Mouse (Mus musculus) lung, adult 18-20 months (tissue): ENCODE data around the gene Kcnj8.
A peak's percentile ranks its signal among the peaks of the same experiment; 100 is the strongest.

Experiments
- DNase-seq, 2 experiments: peaks; one replicate each; pipeline ENCODE4 v3.0.0; 2022; ENCODE audit warnings: mixed read lengths in 2 of 2

The Kcnj8 gene

GRCm38 (mm10) chr6:142571055-142571618 lies at the start of gene Kcnj8:
Gene Kcnj8, minus strand, starts transcription at chr6:142571614.
- DNase-seq = peak; percentile 63 to 68

- DNase-seq = peak; percentile 16 to 41
Measured at GRCm38 (mm10) chr6:142616659-142617058, 45.2 kb upstream of the Kcnj8 start.

- DNase-seq = peak; percentile 37 to 55
Measured at GRCm38 (mm10) chr6:142614324-142614723, 42.9 kb upstream of the Kcnj8 start.

GRCm38 (mm10) chr6:142612366-142612765 lies 41.0 kb upstream of the Kcnj8 start:
- no peak for DNase-seq

- no peak for DNase-seq
Measured at GRCm38 (mm10) chr6:142609401-142610373, 38.3 kb upstream of the Kcnj8 start.

DNA sequence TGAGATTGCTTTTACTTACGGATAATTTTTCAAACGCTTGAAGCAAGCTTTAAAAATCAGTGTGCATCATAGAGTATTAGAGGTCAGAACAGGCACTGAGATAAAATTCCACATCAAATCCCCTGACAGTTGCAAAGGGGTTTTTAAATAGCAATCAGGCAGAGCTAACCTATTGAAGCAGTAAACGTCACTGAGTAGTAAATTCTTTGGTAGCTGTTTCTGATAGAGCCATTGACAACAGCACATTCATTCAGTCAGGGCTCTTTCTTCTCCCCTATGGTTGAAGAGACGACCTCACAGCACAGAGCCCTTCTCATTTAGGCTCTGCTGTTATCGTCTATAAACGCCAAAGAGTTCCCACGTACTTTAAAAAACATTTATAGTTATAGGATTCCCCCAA lies 35.7 kb upstream of the Kcnj8 start:
- DNase-seq = no peak

DNA sequence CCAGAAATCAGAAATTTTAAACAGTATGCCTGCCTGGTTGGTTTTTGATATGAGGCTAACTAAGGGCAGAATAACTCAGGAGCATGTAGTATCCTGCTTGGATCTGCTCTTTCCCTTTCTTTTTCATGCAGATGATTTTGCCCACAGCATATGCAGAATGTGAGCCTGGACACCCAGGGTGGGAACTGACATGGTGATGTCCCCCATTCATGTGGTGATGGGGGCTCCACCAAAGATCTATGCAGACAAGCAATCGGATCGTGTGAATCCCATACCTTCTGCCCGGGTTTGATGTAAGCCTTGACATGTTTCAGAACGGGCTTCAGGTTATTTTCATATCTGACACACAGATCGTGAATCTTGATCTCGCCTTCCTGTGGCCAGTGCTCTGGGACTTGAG lies 31.4 kb upstream of the Kcnj8 start:
- no peak for DNase-seq

DNA sequence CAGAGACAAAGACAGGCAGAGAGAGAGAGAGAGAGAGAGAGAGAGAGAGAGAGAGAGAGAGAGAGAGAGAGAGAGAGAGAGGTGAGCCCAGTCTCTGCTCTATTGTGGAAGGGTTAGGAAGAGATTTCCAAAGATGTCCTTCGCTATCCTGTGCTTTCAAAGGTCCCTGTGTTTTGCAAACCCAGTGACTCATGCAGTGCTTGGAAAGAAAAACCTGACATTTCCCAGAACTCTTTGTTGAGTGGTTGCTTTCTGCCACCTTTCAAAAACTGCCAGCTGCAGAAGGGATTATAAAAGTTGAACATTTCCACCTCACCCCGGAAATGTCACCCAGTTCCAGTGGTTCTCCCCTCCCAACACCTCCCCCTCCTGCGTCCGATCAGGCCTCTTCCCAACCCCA lies 7.4 kb upstream of the Kcnj8 start:
- no peak for DNase-seq

DNA sequence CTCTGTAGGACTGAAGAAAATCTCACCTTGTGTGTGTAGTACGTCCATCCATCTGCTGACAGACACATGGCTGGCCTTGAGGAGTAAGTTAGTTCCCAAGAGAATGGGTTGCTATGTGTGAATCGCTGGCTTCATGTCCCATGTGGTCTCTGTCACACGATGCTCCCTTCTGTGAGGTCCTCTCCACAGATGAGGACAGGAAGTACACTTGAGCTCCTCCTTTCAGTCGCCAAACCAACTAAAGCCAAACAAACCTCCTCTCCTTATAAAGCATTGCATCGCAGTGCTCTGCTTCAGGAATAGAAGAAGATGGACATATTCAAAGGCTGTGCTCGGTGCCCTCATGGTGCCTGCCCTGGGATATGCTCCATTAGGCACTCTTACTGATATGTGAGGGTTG lies 6.4 kb upstream of the Kcnj8 start:
- DNase-seq = no peak

DNA sequence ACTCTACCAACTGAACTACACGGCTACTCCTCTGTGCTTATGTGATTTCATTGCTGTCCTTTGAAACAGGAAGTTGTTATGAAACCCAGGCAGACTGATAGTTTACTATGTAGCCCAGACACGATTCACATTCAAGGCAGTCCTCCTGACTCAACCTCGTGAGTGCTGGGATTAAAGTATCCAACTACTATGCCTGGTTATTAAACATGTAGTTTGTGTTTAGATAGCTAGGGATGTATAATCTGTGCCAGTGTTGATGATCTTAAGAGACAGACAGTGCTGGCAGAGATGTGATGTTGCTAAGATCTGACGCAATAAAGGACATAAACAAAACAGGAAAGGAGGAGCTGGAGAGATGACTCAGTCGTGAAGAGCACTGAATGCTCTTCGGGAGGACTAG lies 1.5 kb upstream of the Kcnj8 start:
- DNase-seq = no peak

GRCm38 (mm10) chr6:142571629-142572360 lies 381 bp upstream of the Kcnj8 start:
- peak in 1 of 2 experiments; percentile 11 for DNase-seq

GRCm38 (mm10) chr6:142570046-142570770 lies 1.2 kb downstream of the Kcnj8 start:
- no peak for DNase-seq

DNA sequence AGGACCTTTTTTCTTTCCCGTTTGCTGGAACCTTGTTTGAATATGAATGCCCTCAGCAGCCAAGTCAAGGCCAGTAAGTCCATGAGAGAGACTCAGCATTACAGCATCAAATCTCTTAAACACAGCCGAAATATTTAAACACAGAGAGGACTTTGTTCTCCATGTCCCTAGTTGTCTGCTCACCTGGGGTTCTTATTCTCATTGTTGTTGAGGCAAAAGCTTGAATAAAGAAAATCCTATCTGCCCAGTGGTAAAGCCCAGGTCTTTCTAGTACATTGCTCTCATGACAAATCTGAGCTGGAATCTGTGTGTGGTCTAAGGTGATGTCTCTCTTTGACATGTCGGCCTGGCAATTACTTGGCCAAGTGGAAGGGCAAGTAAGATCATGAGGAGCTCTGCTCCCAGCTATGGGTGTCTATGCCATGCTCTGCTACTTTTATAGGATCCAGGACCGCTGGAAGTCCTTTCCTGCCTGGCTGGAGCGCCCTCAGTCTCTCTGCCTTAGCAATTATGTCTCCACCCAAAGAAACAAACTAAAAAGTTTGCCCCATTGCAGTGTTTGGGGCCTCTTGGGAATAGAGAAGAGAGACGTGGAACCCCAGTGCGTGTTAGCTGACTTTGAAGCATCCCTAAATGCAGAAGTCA lies 2.6 kb downstream of the Kcnj8 start:
- DNase-seq = no peak

DNA sequence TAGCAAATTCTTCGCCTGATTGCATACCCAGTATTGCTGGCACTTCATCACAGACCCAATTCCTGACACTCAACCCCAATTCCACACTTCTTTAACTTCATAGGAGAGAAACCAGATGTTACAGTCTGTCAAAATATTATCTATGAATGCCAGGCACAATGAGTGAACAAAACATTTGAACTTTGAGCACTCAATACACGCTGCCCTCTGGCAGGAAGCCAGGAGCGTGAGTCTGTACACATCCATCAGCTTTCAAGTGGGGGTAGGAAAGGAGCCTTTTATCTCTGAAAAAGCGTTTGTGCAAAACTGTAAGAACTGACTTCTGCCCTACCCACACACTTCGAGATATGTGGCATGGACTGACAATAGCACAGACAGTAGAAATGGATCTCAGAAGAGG lies 4.0 kb downstream of the Kcnj8 start:
- DNase-seq = peak in 1 of 2 experiments; percentile 41

- no peak for DNase-seq
Measured at GRCm38 (mm10) chr6:142564746-142565145, 6.7 kb downstream of the Kcnj8 start.

DNA sequence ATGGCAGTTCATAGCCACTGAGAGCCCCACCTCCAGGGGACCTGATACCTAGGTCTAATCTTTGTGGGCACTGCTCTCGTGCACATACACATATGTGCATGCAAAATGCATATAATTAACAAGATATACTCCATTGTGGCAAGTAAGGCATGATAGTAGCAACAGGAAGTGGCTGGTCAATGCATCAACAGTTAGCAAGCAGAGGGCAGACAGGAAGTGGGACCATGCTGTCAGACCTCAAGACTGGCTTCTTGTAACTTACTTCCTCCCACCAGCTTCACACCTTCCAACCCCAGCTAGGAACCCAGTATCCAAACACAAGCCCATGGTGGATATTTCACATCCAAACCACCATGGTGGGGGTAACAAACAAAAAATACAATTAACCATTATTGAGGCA lies 10.3 kb downstream of the Kcnj8 start:
- DNase-seq = no peak

DNA sequence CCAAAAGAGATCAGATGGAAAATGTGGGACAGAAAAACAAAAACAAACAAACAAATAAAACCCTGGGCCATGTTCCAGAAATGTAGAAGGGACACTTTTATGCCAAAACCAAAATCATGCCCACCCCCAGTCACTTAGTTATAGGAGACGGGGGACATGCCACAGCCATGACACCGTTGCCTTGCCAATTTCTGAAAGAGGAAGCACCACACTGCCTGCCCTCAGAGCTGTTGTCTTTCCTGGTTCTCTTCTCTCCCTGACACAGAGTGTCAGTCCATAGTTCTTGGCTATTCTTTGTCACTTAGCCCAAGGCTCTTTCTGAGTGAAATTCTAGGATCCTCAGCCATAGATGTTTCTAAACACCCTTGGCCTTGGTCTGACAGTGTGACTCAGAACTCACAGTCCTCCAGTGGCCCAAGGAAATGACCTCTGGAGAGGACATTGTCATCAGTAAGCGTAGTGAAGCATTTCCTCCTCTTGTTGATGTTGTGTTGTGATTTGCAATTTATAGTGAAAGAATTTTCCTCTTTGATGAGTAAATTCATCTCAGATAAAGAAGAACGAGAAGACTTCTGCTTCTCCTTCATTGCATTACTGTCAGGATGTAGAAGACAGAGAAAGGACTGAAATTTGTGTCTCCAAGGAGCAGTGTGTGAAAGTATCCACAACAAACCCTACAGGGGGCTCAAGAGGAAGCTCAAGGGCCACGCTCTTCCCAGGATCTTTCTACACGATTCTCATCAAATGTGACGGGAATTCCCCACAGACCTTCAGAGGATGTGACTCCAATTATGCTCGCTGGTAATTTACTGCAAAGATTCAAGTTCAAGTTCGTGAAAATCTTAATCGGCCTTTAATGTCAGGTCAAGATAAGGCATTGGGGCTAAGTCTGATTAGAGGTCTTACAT lies 12.4 kb downstream of the Kcnj8 start:
- DNase-seq = no peak

DNA sequence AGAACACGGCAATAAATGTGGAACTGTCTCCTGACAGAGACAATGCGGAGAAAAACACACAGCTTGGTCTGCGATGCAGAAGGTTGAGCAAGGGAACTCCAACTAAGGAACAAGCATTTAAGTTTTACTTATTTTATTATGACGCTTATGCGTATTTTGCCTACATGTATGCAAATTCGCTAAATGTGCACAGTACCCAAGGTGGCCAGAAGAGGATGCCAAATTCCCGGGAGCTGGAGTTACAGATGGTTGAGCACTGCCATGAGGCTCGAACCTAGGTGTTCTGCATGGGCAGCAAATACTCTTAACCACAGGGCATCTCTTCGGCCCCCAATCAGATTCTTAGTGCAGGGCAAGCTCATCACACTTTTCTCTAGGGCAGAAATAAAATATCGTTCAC lies 13.3 kb downstream of the Kcnj8 start:
- DNase-seq = no peak

GRCm38 (mm10) chr6:142555988-142556387 lies 15.4 kb downstream of the Kcnj8 start:
- DNase-seq = no peak

GRCm38 (mm10) chr6:142551482-142551881 lies 19.9 kb downstream of the Kcnj8 start:
- DNase-seq = peak in 1 of 2 experiments; percentile 34

DNA sequence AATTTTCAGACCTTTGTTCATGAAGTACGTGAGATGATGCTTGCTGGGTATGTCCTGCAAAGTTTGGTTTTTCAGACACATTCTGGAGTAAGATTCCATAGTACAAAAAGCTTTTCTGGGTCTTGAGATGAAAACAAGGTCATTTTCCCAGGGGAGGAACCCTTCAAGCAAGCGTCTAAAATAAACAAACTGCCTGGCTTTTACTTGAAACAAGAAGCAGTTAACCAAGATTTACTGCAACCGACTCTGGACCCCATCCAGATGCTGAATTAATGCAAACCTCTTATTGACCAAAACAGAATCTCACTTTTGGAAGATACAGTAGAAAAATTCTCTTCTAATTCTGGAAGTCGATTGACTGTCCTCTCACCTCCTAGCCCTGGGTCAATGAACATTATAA lies 20.5 kb downstream of the Kcnj8 start:
- DNase-seq = no peak
